Mouse (Mus musculus) gastrocnemius, postnatal 14 days (tissue): Measurements from ENCODE around the gene Crip1. TPM values are rescaled to one million over a fixed set of nuclear protein-coding genes. Genes with fewer than 3 reads are reported as not detected.
A peak's percentile ranks its signal among the peaks of the same experiment; 100 is the strongest.

Experiments
- DNase-seq: peaks from one replicate; pipeline ENCODE4 v3.0.0; 2021; ENCODE audit warnings: mixed read lengths
- intact Hi-C: fragments of 180-260 bp; cut with DNase I; formaldehyde crosslinking; loops from one replicate; pipeline ENCODE4 v1.15.1; 2025; ENCODE audit warnings: low total_unique reads
- total RNA-seq, 2 experiments: library from RNA; stranded (reverse); gene quantifications; 2 replicates each; pipeline ENCODE4 v1.2.3; 2021

Crip1 gene
- total RNA-seq, 2 experiments from 2014 or later = 115 to 139 TPM

DNA sequence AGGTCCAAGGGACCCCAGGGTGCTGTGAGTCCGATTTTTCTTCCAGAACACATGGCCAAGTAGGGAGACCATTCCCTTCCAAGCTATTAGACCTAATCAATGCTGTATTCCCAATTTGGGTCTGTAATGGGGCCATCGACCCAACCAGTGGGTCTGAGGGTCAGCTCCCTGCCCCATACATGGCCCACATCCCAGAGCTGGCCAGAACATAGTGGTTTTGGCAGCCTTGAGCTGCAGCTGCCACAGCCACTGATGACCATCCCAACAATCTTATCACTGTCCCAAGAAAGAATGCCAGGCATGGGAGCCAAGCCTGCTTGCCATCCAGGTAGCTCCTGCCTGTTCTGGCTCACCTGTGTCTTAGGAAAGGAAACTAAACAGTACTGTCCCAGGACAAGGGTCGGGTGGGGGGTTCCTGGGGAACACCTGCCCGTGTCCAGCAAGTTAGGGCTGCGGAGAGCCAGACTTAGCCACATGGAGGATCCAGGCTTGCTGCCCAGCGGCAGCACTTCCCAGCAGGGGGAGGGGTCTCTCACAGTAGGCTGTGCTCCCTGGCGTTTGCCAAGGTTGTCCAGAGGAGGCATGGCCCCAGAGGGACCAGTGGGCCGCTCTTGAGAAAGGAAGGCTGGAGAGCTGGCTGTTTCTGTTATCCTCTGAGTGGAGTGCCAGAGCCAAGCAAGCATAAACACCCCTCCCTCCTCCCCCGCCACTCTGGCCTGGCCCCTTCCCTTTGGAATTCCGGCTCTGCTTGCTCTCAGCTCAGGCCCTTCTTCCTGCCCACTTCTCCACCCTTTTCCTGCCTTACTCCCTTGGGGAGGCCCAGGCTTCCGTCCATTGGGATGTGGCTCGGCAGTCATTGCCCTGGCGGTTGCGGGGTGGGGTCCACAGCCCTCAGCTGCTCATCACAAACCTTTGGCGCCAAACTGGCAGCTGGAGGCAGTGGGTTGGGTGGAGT lies 3.8 kb upstream of the Crip1 start:
- intact Hi-C loops = no loop called here
- peak; percentile 82 for DNase-seq

DNA sequence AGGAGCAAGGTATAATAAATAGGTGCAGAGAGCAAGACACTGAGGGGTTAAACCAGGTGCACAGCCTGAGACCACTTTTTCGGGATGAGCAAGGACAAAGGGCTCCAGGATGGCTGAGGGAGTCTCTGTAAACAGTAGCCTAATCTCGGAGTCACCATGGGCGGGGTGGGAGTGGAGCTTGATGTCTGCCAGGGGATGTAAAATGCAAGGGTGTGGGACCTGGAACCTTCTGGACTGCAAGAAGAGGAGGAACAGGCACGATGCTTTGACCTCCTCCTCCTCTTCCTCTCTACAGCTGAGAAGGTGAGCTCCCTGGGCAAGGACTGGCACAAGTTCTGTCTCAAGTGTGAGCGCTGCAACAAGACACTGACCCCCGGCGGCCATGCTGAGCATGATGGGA lies 3.0 kb upstream of the Crip1 start:
- DNase-seq = no peak
- intact Hi-C loops = no loop called here

DNA sequence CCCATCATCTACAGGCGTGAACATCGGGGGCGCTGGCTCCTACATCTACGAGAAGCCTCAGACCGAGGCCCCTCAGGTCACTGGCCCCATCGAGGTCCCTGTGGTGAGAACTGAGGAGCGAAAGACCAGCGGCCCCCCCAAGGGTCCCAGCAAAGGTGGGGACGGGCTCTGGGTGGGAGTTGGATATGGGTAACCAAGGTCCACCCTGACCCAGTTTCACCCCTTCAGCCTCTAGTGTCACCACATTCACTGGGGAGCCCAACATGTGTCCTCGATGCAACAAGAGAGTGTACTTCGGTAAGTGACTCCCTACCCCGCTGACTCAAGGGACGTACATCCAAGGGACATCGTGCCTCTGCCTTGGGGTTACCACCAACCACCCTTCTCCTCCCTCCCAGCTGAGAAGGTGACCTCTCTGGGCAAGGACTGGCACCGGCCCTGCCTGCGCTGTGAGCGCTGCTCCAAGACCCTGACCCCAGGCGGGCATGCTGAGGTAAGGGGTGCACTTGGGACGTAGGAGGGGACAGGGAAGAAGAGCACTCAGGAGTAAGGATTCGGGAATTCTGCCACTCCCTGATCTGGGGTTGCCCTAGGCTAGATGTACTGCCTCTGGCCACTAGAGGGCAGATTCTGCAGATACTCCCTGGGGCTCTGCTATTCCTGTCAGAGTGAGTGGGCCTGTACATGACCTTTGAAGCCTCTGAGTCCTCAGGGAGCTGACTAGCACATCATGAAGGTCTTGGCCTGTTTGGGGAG lies 1.9 kb upstream of the Crip1 start:
- intact Hi-C loops = no loop called here
- peak; percentile 41 for DNase-seq

DNA sequence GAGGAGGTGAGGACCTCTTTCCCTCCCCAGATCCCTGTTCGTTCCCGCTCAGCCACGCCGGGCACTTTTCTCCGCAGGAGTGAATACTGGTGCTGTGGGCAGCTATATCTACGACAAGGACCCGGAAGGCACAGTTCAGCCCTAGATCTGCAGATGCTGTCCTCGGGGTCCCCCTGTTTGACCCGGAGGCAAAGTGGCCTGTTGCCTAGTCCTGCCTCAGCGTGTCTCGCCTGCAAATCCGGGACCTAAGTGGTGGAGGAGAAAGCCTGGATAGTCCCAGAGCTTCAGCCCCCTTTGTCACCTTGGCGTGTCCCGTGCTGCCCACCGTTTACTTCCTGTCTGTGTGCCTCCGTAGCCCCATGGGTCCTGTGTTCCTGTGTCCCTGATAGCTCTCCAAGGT lies 1.2 kb upstream of the Crip1 start:
- intact Hi-C loops = no loop called here
- DNase-seq = no peak

- intact Hi-C loops = no loop called here
Measured at GRCm38 (mm10) chr12:113145591-113145990, 525 bp upstream of the Crip1 start.

GRCm38 (mm10) chr12:113147481-113147880 lies 1.4 kb downstream of the Crip1 start:
- DNase-seq = peak; percentile 79
- intact Hi-C loops = no loop called here

More at GRCm38 (mm10) chr12:113145591-113145990, 525 bp upstream of the Crip1 start:
- DNase-seq = no peak

DNA sequence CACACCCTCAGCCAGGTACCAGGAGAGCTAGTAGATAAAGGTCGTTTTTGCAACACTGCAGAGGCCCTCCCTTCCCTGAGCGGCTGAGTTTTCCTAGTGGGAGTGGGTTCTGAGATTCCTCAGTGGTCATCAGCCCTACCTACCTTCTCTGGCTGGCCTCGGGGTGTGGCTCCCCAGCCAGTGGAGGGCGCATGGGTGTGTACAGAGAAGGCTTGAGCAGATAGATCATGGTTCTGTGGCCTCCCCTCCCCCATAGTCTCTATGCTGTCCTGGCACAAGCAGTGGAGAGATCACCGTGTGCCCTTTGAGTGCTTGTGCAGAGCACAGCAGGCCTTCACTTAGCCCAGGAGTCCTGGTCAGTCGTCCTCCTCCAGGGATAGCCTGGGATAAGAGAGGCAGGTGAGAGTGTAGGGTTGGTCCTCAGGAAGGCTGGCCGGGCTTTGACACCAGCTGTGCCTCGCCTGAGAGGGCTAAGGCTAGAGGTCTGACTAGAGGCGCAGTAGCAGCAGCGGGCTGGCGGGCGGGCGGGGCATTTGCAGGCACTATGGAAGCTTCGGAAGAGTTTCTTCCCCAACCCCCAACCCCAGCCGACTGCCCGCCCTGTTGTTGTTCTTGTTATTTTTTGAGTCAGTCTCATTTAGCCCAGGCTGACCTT lies 2.4 kb downstream of the Crip1 start:
- intact Hi-C loops = no loop called here
- DNase-seq = peak; percentile 57

DNA sequence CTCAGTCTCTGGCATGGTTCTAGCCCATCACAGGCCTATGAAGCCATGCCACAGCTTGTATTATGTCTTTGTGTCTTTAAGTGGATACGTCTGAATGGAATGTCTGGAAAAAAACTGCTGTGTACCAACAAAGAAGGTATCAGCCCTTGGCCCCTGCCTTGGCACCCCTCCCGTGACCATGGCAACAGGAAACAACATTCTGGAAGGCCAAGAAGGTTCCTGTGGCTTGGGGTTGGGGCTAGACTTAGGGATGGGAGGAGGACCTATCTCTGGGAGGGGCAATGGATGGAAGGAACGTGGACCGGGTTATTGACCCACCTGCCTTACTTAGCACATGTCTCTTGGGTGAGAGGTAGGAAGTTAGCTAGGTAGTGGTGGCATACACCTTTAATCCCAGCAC lies 3.2 kb downstream of the Crip1 start:
- no peak for DNase-seq

GRCm38 (mm10) chr12:113149896-113150295 lies 3.8 kb downstream of the Crip1 start:
- no peak for DNase-seq
- intact Hi-C loops = no loop called here

More for the DNA sequence above, 3.2 kb downstream of the Crip1 start:
- intact Hi-C loops = no loop called here

GRCm38 (mm10) chr12:113150591-113150990 lies 4.5 kb downstream of the Crip1 start:
- no peak for DNase-seq
- intact Hi-C loops = no loop called here

GRCm38 (mm10) chr12:113151046-113151445 lies 4.9 kb downstream of the Crip1 start:
- DNase-seq = no peak
- intact Hi-C loops = no loop called here

DNA sequence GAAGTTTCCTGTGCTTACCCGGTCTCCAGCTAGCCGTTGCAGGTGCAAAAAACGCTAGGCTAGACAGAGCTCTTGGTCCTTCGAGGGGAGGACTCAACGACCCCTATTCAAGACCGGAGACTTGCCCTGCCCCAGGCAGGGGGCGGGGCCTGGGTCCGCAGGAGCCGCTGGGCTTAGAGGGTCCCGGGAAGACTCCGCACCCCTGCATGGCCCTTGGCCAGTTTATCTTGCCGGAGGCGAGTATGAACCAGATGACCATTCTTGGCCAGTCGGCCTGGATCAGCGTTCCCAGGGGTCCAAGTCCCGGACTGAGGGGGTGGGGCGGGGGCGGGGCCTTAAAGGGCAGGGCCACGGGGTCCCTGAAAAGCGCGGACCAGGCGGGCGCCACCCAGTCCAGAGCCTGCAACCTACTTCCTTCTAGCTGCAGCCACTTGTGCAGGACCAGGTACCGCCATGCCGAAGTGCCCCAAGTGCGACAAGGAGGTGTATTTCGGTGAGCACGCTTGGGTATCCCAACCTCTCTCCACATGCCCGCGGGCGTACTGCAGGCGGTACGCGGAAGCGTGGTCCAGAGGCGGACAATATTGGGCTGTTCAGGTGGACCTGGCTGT lies 5.7 kb downstream of the Crip1 start:
- intact Hi-C loops = no loop called here
- peak; percentile 61 for DNase-seq

GRCm38 (mm10) chr12:113152272-113152661 lies 6.2 kb downstream of the Crip1 start:
- peak; percentile 64 for DNase-seq
- intact Hi-C loops = no loop called here

DNA sequence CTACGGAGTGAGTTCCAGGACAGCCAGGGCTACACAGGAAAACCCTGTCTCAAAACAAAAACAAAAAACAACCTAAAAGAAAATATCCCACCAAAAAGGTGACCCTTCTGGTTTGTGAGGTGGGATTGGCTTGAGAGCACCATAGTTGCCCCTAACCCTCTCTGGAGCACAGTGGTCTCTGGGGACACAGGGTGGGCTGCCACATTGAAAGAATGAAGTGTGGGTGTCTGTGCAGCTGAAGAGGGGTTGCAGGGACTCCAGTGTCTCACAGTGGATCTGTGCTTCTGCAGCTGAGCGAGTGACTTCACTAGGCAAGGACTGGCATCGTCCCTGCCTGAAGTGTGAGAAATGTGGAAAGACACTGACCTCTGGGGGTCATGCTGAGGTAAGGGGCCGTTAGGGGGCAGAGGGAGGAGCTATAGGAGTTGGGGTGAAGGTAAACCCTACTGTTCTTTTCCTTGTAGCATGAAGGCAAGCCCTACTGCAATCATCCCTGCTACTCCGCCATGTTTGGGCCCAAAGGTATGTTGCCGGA lies 6.9 kb downstream of the Crip1 start:
- intact Hi-C loops = no loop called here
- DNase-seq = no peak

DNA sequence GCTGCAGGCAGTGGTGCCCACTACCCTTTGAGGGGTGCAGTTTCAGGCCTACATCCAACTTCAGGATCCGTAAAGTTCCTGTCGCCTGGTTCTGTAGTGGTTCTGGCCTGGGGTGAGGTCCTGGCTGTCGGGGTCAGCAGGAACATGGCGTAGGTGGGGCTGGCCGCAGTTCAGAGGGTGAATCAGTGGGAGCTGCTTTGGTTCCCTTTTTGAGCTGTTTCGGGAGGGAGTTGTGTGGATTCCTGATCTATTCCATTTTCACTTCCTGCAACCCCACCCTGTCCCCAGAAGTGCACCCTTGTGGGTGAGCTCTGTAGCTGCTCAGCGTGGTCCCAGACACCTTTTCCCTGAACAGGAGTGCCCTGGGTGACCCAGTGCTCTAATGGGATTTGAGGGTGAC lies 7.9 kb downstream of the Crip1 start:
- no peak for DNase-seq

DNA sequence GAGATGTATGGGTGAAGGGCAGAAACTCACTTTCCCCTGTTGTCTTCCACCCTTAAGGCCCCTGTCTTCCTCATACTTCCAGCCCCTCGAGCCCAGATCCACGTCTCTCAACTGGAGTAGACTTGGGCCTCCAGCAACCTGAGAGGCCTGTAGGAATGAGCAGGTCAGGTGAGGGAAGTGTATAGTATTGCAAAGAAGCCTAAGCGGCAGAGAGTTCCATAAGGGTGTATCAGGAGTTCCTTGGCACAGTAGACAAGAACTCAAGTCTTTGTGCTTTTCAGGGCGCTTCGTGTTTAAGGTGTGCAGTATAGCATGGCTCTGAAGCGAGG lies 8.6 kb downstream of the Crip1 start:
- intact Hi-C loops = loop anchor here (2.0 to 5.0 kb wide), 2 partner anchors 38 to 147 kb away; no protein-coding TSS in a partner anchor
- DNase-seq = no peak

More for the DNA sequence above, 7.9 kb downstream of the Crip1 start:
- intact Hi-C loops = loop anchor here (2.0 kb wide), 1 partner anchor 37 kb away; no protein-coding TSS in a partner anchor

DNA sequence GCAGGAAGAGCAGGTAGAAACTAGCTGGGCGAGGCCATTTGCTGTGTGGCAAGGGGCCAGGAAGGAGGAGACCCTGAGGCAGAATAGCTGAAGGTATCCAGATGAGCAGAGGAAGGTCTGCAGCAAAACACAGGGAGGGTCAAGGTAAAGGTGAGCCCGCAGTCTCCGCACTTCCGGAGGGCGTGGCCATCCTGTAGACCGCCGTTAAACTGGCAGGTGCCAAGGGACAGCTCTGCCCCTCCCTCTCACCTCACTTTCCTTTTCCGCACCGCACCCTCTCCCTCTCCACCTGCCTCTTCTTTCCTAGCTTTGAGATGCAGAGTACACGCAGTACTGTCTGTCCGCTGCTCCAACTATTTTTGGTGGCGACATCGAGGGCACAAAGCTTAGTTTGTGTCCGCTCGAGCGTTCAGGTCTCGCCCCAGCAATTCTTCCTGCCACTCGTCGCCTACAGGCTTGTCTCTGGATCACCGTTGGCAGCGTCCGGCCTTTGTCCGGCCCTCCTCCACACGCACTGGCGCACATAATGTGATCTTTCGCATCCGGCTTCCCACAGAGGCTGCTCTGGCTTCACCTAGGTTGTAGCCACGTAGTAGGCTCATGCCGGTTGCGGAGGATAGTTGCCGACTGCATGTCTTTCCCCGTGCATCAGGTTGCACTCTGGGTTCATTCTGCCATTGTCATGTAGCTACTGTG lies 9.1 kb downstream of the Crip1 start:
- DNase-seq = peak; percentile 49
- intact Hi-C loops = loop anchor here (2.0 to 5.0 kb wide), 2 partner anchors 38 to 148 kb away; no protein-coding TSS in a partner anchor

DNA sequence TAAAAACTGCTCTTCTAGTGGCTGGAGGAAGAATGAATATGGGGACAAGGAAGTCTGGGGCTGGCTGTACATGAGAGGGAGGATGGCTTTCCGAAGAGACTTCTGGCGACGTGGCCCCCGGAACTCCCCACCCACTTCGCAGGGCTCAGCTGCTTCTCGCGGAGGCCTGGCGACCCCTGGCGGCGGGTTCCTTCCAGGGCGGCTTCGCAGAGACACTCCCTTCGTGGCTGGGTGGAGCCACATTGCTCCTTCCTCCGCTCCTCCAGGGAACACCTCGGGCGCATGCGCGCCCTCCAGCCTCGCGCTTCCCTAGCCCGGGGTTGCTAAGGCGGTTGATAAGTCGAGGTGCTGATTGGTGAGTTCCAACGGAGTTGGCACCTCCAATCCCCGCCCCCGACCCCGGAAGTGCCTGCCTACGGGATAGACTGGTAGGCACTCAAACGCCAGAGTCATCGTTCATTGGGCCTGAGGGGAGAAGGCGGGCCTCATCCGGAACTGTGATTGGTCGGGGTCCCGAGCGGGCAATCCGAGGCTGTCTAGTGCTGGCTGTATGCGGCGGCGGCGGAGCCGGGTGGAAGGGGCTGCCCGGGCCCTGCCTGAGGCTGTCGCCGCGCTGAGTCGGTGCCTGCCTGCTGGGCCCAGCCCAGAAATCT lies 9.9 kb downstream of the Crip1 start, which contains the start of gene Tedc1:
Gene Tedc1, plus strand, starts transcription at position 535 of the 653 bp plus-strand sequence.
- peak; percentile 100 for DNase-seq
- intact Hi-C loops = loop anchor here (2.0 to 5.0 kb wide), 2 partner anchors 39 to 149 kb away; no protein-coding TSS in a partner anchor
